Mouse (Mus musculus): ENCODE data around the gene 4930503B20Rik. TPM values are rescaled to one million over a fixed set of nuclear protein-coding genes. Genes with fewer than 3 reads are reported as not detected.

Gene 4930503B20Rik
- polyA plus RNA-seq, 1 experiment from 2014 or later: not detected

DNA sequence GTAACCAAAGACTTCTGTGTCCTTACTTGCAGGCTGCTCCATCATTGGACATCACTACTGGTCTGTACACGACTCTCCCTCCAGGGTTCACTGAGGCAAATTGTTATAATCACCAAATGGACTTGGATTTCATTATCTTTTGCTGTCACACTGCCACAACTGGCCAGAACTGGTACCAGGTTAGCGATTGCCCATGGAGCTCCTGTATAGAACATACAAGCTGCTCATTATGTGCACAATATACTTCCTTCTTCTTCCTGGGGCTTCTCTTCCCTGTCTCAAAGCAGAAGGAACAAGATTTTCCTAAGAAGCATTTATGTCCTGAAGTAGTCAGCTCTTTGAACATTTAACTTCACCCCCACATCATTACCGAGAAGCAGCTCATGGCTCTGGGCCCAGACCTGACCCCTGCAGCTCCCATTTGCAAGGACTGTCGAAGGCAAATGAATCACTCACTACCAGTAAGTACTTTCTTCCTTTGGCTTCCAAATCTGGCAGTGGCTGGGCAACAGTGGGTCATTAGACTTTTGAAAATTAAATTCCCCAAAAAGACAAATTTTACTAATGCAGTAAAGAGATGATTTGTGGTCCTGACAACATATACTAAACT, 9.2 kb downstream of the 4930503B20Rik start:
- no peaks in the 10 kb centered on the region for H3K9me3 ChIP-seq (ENCODE audit: low read length)
- DNase-seq: no peak
- H3K4me3 ChIP-seq (ENCODE audit: low read depth, low read length): no peak overlapping the region
- no peaks in the 10 kb centered on the region for H3K27me3 ChIP-seq (ENCODE audit: insufficient read depth, low read length)
- no peaks in the 10 kb centered on the region for H3K4me1 ChIP-seq (ENCODE audit: insufficient read depth)
- no peak overlapping the region for H3K9ac ChIP-seq (replicated peaks)
- H3K4me2 ChIP-seq (ENCODE audit: low read depth, low read length): no peak overlapping the region
- ATAC-seq: no peak
- TF ChIP-seq EP300 (IDR thresholded peaks at IDR 0.05; ENCODE audit: low read depth) (no peak), CTCF (IDR thresholded peaks at IDR 0.05; ENCODE audit: low read depth) (no peak)
- H3K36me3 ChIP-seq (replicated peaks; ENCODE audit: insufficient read depth, low read length): no peaks in the 10 kb centered on the region
- no peak overlapping the region for H3K27ac ChIP-seq (ENCODE audit: low read depth)
- WGBS (ENCODE audit: insufficient replicate concordance): 60% methylated on average over 4 of the region's 4 CpGs

DNA sequence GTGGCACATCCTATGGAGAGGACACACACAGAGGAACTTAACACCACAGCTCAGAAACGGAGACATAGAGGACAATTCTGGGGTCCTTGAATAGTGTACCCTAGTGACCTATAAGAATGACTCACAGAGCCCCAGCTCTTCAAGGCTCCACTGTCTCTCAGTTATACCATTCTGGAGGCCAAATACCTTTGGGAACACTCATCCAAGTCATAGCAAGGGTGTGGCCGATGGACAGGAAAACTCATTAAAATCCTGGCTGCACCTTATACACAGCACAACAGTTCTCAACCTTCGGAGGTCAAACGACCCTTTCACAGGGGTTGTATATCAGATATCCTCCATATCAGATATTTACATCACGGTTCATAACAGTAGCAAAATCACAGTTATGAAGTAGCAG, 18.6 kb downstream of the 4930503B20Rik start:
- Histone ChIP-seq H3K27me3 (ENCODE audit: insufficient read depth, low read length) (no peaks in the 10 kb centered on the region), H3K9ac (replicated peaks) (no peak overlapping the region), H3K4me1 (ENCODE audit: insufficient read depth) (no peaks in the 10 kb centered on the region), H3K27ac (ENCODE audit: low read depth) (no peak overlapping the region), H3K36me3 (replicated peaks; ENCODE audit: insufficient read depth, low read length) (peaks cover 16% of the 10 kb centered on the region), H3K4me3 (ENCODE audit: low read depth, low read length) (no peak overlapping the region), H3K9me3 (ENCODE audit: low read length) (no peaks in the 10 kb centered on the region), H3K4me2 (ENCODE audit: low read depth, low read length) (no peak overlapping the region)
- no peak for DNase-seq
- ATAC-seq: no peak
- TF ChIP-seq CTCF (IDR thresholded peaks at IDR 0.05; ENCODE audit: low read depth) (no peak), EP300 (IDR thresholded peaks at IDR 0.05; ENCODE audit: low read depth) (no peak)
- 70% methylated on average over 5 of the region's 5 CpGs for WGBS (ENCODE audit: insufficient replicate concordance)

DNA sequence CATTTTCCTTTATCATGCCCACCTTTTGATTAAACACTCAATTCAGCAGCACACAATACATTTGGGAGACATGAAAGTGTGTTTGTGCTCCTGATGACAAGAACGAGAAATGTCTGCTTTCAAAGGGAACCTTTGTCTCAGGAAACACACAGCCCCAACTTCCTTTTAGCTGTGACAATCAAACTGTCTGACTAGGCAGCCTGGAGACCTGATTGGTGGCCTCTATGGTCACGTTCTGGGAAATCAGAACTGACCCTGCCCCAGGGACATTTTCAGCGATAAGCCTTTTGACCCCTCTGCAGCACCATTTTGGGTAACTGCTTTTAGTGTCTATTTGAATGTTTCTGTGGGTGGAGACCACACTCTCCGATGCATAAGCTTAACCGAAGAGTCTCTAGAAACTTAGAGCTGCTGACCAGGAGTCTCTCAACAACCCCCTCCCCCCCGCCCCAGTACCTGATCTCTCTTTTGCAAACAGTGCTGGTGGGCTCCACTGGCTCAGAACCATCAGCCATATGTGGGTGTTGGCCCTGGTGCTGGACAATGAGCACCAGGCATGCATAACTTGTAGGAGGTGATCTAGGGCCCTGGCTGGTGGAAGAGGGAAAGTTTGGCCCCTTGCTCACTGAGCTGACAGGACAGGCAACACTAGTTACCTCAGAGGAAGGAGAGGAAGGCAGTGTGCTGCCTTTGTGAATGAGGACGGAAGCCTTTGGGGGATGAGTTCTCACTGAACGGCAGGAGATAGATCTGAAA, 22.7 kb downstream of the 4930503B20Rik start:
- Histone ChIP-seq H3K9me3 (ENCODE audit: low read length) (no peaks in the 10 kb centered on the region), H3K27ac (ENCODE audit: low read depth) (no peak overlapping the region), H3K4me1 (ENCODE audit: insufficient read depth) (no peaks in the 10 kb centered on the region), H3K27me3 (ENCODE audit: insufficient read depth, low read length) (no peaks in the 10 kb centered on the region), H3K36me3 (replicated peaks; ENCODE audit: insufficient read depth, low read length) (peaks cover 26% of the 10 kb centered on the region), H3K9ac (replicated peaks) (no peak overlapping the region), H3K4me2 (ENCODE audit: low read depth, low read length) (no peak overlapping the region), H3K4me3 (ENCODE audit: low read depth, low read length) (no peak overlapping the region)
- no peak for ATAC-seq
- 58% methylated on average over 8 of the region's 8 CpGs for WGBS (ENCODE audit: insufficient replicate concordance)
- no peak for DNase-seq
- TF ChIP-seq CTCF (IDR thresholded peaks at IDR 0.05; ENCODE audit: low read depth): no peak
- no peak for TF ChIP-seq EP300 (IDR thresholded peaks at IDR 0.05; ENCODE audit: low read depth)

DNA sequence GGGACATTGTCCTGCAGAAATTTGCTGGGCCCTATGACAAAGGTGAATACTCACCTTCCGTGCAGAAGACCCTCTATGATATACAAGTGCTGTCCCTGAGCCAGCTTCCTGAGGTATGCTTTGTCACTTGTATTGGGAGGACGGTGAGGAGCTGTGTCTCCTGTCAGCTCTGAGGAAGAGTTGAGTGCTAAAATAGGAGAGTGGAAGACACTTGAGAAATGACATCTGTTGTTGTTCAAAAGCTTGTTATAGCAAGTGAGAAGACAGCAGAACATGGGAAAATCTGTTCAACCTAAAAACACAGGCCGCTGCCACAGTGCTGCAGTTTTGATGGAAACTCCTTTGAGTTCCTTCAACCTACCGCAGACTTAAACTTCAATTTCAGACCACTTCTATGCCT, 25.4 kb downstream of the 4930503B20Rik start:
- DNase-seq (no peak), ATAC-seq (no peak)
- H3K27me3 ChIP-seq (ENCODE audit: insufficient read depth, low read length): no peaks in the 10 kb centered on the region

DNA sequence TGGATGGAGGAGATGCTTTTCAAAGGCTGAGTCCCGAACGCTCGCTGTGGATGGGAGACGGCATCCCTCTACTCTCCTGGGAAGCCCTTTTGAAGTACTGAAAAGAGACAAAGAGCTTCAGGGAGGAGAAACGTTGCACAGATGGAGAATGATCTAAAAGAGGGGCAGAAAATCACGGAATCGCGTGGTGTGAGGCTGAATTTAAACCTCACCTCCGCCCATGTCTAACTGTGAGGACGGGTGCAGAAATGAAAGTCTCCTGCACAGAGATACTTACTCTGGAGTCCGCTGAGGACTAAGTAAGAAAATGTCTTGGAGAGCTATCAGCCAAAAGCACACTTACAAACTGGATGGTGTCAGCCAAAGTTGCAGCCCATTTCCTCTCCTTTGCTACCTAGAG, 29.2 kb downstream of the 4930503B20Rik start:
- H3K4me3 ChIP-seq (ENCODE audit: low read depth, low read length): no peak overlapping the region
- H3K4me2 ChIP-seq (ENCODE audit: low read depth, low read length): no peak overlapping the region
- no peak for ATAC-seq
- H3K4me1 ChIP-seq (ENCODE audit: insufficient read depth): no peaks in the 10 kb centered on the region
- H3K36me3 ChIP-seq (replicated peaks; ENCODE audit: insufficient read depth, low read length): peaks cover 11% of the 10 kb centered on the region; the same call in 1 of the 2 replicates
- H3K9ac ChIP-seq (replicated peaks): no peak overlapping the region
- DNase-seq: no peak
- 84% methylated on average over 11 of the region's 11 CpGs for WGBS (ENCODE audit: insufficient replicate concordance)
- no peaks in the 10 kb centered on the region for H3K9me3 ChIP-seq (ENCODE audit: low read length)
- H3K27ac ChIP-seq (ENCODE audit: low read depth): no peak overlapping the region
- no peaks in the 10 kb centered on the region for H3K27me3 ChIP-seq (ENCODE audit: insufficient read depth, low read length)
- TF ChIP-seq CTCF (IDR thresholded peaks at IDR 0.05; ENCODE audit: low read depth) (no peak), EP300 (IDR thresholded peaks at IDR 0.05; ENCODE audit: low read depth) (no peak)

More for the DNA sequence above, 25.4 kb downstream of the 4930503B20Rik start:
- WGBS (ENCODE audit: insufficient replicate concordance): 88% methylated on average over 4 of the region's 4 CpGs
- no peak overlapping the region for H3K4me3 ChIP-seq (ENCODE audit: low read depth, low read length)
- H3K27ac ChIP-seq (ENCODE audit: low read depth): no peak overlapping the region
- H3K36me3 ChIP-seq (replicated peaks; ENCODE audit: insufficient read depth, low read length): peaks cover 32% of the 10 kb centered on the region
- no peak for TF ChIP-seq CTCF (IDR thresholded peaks at IDR 0.05; ENCODE audit: low read depth)
- TF ChIP-seq EP300 (IDR thresholded peaks at IDR 0.05; ENCODE audit: low read depth): no peak
- no peaks in the 10 kb centered on the region for H3K9me3 ChIP-seq (ENCODE audit: low read length)
- no peaks in the 10 kb centered on the region for H3K4me1 ChIP-seq (ENCODE audit: insufficient read depth)
- no peak overlapping the region for H3K4me2 ChIP-seq (ENCODE audit: low read depth, low read length)
- no peak overlapping the region for H3K9ac ChIP-seq (replicated peaks)

DNA sequence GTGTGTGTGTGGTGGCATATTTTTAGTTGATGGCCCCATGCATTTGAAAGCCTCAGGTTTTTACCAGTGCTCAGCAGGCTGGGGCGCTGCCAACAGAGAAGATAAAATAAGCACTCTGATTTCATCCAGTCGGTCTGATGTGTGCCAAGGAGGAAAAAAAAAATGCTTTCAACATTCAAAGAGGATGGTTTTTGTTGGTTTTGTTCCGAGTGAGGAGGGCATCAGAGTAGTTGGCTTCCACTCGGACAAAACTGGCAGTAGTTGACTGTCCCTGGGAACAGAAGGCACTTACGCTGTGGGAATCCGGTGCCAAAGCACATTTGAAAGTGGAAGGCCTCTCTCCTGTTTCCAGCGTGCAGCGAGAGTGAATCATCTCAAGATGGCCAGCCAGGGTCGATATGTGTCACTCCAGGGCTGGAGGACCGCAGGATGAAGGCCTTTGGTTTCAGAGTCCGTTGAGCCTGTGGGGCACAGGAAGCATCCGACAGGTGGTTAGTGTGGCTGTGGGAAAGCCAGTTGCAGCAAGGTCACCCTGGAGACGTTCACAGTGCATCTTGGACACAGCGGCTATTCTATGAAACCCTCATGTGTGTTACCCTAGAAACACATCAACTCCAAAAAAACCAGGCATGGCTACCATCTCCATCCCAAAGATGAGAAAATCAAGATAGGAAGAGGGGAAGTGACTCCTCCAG, 30.4 kb downstream of the 4930503B20Rik start:
- no peak overlapping the region for H3K4me3 ChIP-seq (ENCODE audit: low read depth, low read length)
- H3K4me2 ChIP-seq (ENCODE audit: low read depth, low read length): no peak overlapping the region
- WGBS (ENCODE audit: insufficient replicate concordance): 76% methylated on average over 14 of the region's 14 CpGs
- DNase-seq (no peak), ATAC-seq (no peak)
- H3K9me3 ChIP-seq (ENCODE audit: low read length): no peaks in the 10 kb centered on the region
- H3K9ac ChIP-seq (replicated peaks): no peak overlapping the region
- TF ChIP-seq CTCF (IDR thresholded peaks at IDR 0.05; ENCODE audit: low read depth) (no peak), EP300 (IDR thresholded peaks at IDR 0.05; ENCODE audit: low read depth) (no peak)
- H3K36me3 ChIP-seq (replicated peaks; ENCODE audit: insufficient read depth, low read length): peaks cover 9% of the 10 kb centered on the region; the same call in 1 of the 2 replicates
- H3K27ac ChIP-seq (ENCODE audit: low read depth): no peak overlapping the region
- no peaks in the 10 kb centered on the region for H3K27me3 ChIP-seq (ENCODE audit: insufficient read depth, low read length)
- no peaks in the 10 kb centered on the region for H3K4me1 ChIP-seq (ENCODE audit: insufficient read depth)

All from liver, postnatal 0 days (tissue).